Mouse (Mus musculus): Measurements from ENCODE around the gene Rhbdf2. TPM values are rescaled to one million over a fixed set of nuclear protein-coding genes. Genes with fewer than 3 reads are reported as not detected.
A peak's percentile ranks its signal among the peaks of the same experiment; 100 is the strongest.

Rhbdf2 gene
- polyA plus RNA-seq, 1 experiment from 2014 or later = 6.7 TPM

- Histone ChIP-seq H3K4me3 (peak overlapping the region; percentile 42), H3K9ac (peak overlapping the region; percentile 51), H3K27me3 (peaks cover 28% of the 10 kb centered on the region), H3K27ac (peak overlapping the region; percentile 89), H3K36me3 (no peaks in the 10 kb centered on the region), H3K4me1 (replicated peaks) (peaks cover 63% of the 10 kb centered on the region), H3K9me3 (replicated peaks) (no peaks in the 10 kb centered on the region), H3K4me2 (peak overlapping the region; percentile 61)
- ATAC-seq (replicated peaks; ENCODE audit: insufficient number of reproducible peaks, insufficient read depth, low FRiP score, low read depth) = peak; percentile 88
- WGBS = 10% methylated on average over 20 of the region's 22 CpGs
Observed at GRCm38 (mm10) chr11:116657311-116658223, 30.7 kb upstream of the Rhbdf2 start.

DNA sequence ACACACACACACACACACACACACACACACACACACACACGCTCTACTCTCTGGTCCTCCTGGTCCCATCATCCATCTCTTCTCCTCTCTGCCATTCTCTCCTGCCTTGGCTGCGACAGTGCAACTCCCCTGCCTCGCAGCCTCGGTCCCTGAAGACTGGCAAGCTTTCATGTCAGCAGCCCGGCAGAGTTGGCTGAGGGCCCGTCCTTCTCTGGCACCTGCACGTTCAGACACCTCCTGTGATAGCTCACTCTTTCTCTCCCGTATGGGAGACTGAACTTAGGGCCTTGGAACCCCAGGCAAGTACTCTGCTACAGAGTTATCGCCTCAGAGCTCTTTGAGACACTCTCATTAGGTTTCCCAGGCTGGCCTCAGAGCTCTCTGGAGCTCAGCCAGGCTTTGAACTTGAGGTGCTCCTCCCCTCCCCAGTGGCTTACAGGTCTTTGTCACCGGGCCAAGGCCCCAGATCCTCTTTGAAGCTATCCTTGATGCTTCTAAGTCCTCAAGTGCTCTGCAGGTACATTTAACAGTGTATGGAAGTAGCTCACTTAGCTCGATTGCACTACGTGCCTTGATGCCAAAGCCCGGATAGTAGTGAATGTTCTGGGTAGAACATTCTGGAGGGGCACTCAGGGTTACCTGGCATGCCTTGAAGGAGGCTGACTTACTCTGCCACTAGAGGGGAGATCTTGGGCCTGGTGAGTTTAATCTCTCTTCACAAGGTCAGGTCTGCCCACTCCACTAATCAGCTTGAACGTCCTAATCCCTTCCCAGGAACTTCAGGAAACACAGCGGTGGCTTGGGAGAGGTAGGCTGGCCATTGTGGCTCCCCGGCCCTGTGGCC is 29.8 kb upstream of the Rhbdf2 start:
- no peak for ATAC-seq (replicated peaks; ENCODE audit: insufficient number of reproducible peaks, insufficient read depth, low FRiP score, low read depth)
- no peak overlapping the region for H3K4me3 ChIP-seq

GRCm38 (mm10) chr11:116654255-116654821 is 27.5 kb upstream of the Rhbdf2 start, which contains the start of gene Cygb:
TSS of gene Cygb (minus strand) at chr11:116654313.
- Histone ChIP-seq H3K4me2 (peak within 1 kb of the TSS; percentile 96), H3K27me3 (peaks cover 58% of the 10 kb centered on the region), H3K27ac (no peak within 1 kb of the TSS), H3K4me3 (peak within 1 kb of the TSS; percentile 59), H3K9me3 (replicated peaks) (no peaks in the 10 kb centered on the region), H3K4me1 (replicated peaks) (peaks cover 37% of the 10 kb centered on the region), H3K36me3 (no peaks in the 10 kb centered on the region), H3K9ac (peak within 1 kb of the TSS; percentile 61)
- 6% methylated on average over 28 of the region's 28 CpGs for WGBS
- no peak for ATAC-seq (replicated peaks; ENCODE audit: insufficient number of reproducible peaks, insufficient read depth, low FRiP score, low read depth)

More for the DNA sequence above, 29.8 kb upstream of the Rhbdf2 start:
- H3K4me2 ChIP-seq = no peak overlapping the region; the same call in 1 of the 2 replicates
- peak overlapping the region; percentile 89 for H3K27ac ChIP-seq
- H3K9me3 ChIP-seq (replicated peaks) = no peaks in the 10 kb centered on the region
- 43% methylated on average over 16 of the region's 16 CpGs for WGBS
- peaks cover 37% of the 10 kb centered on the region for H3K27me3 ChIP-seq
- H3K4me1 ChIP-seq (replicated peaks) = peaks cover 54% of the 10 kb centered on the region
- no peaks in the 10 kb centered on the region for H3K36me3 ChIP-seq
- no peak overlapping the region for H3K9ac ChIP-seq

- ATAC-seq (replicated peaks; ENCODE audit: insufficient number of reproducible peaks, insufficient read depth, low FRiP score, low read depth) = no peak
- H3K36me3 ChIP-seq = no peaks in the 10 kb centered on the region
Observed at GRCm38 (mm10) chr11:116653709-116654221, 26.9 kb upstream of the Rhbdf2 start.

DNA sequence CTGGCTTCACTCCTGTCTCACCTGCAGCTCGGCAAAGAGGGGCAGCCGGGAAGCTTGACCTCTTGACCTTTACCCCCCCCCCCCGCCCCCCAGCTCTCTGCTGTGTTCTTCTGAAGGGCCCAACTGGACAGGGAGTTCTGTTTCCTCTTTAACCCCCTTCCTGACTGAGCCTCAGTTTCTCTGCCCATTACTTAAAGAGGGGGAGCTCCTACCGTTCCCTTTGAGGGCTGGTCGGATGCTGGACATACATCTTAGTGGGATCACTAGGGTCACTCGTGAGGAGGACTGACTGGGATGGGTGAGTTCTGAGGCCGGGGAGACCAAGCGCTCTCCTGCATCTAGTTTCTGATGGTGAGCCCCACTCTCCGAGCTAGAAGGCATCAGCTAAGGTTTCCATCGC is 26.4 kb upstream of the Rhbdf2 start, which contains the start of gene Prcd:
Gene Prcd (plus strand): TSS at position 301 of the 400 bp plus-strand sequence.
- Histone ChIP-seq H3K36me3 (no peaks in the 10 kb centered on the region), H3K9me3 (replicated peaks) (no peaks in the 10 kb centered on the region), H3K9ac (peak within 1 kb of the TSS; percentile 61), H3K27me3 (peaks cover 62% of the 10 kb centered on the region), H3K4me3 (peak within 1 kb of the TSS; percentile 59), H3K27ac (no peak within 1 kb of the TSS), H3K4me2 (peak within 1 kb of the TSS; percentile 96), H3K4me1 (replicated peaks) (peaks cover 41% of the 10 kb centered on the region)
- 3% methylated on average over 10 of the region's 10 CpGs for WGBS
- no peak for ATAC-seq (replicated peaks; ENCODE audit: insufficient number of reproducible peaks, insufficient read depth, low FRiP score, low read depth)

More at GRCm38 (mm10) chr11:116653709-116654221, 26.9 kb upstream of the Rhbdf2 start:
- WGBS = under 1% methylated on average over 46 of the region's 47 CpGs
- Histone ChIP-seq H3K9me3 (replicated peaks) (no peaks in the 10 kb centered on the region), H3K27me3 (peaks cover 62% of the 10 kb centered on the region), H3K4me1 (replicated peaks) (peaks cover 42% of the 10 kb centered on the region), H3K4me3 (peak overlapping the region; percentile 59), H3K4me2 (peak overlapping the region; percentile 96), H3K27ac (no peak overlapping the region), H3K9ac (peak overlapping the region; percentile 61)

DNA sequence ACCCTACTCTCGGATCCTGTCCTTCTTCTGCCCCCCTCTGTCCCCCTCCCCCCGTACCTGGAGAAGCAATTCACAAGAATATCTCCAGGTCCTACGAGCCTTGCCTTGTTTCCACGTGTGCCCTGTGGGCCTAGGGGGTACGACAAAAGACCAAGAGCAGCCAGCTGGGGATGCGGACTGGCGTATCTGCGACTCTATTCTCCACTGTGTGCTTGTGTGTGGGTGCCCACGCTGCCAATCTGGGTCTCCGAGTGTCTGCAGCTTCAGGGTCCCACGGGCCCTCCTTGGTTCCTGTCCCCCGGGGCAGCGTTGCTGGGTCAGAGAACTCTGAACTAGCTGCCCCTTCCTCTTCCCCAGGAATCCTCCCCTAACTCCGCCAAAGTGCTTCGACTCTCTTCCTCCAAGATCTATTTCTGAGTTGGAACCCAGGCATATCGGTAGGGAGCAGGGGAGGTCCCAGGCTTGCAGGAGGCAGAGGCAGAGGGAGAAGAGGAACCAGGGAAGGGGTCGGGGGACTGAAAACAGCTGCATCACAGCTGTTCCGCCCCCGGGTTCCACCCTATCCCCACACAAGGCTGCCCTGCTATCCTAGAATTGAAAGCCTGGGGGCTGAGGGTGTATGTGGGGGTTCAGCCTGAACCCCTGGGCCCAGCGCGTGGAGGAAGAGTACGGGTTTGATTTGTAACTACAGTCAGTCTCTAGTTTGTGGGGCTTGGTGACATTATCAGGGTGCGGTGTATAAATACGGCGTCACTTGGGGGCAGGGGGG is 25.7 kb upstream of the Rhbdf2 start:
- ATAC-seq (replicated peaks; ENCODE audit: insufficient number of reproducible peaks, insufficient read depth, low FRiP score, low read depth) = no peak
- peaks cover 63% of the 10 kb centered on the region for H3K27me3 ChIP-seq
- H3K4me2 ChIP-seq = peak overlapping the region; percentile 96
- H3K9me3 ChIP-seq (replicated peaks) = no peaks in the 10 kb centered on the region
- peak overlapping the region; percentile 59 for H3K4me3 ChIP-seq
- H3K9ac ChIP-seq = no peak overlapping the region
- no peak overlapping the region for H3K27ac ChIP-seq
- no peaks in the 10 kb centered on the region for H3K36me3 ChIP-seq
- 69% methylated on average over 25 of the region's 25 CpGs for WGBS
- peaks cover 39% of the 10 kb centered on the region for H3K4me1 ChIP-seq (replicated peaks)

DNA sequence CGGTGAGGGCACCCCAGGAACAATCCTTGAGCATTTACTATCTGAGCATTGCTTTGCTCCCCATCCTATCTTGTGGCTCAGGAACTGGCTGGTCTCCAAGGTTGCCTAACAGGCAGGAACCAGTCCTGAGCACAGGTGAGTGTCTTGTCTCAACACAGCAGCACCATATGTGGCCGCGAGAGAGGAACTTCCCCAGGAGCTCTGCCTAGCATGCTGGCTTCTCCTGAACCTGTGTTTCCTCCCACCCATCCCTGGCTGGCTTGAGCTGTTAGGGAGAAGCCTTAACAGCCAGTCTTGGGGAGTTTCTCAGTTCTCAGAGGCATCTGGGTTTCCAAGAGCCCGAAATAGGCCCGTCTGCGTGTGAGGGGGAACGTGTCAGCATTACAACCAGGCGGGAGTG is 24.5 kb upstream of the Rhbdf2 start:
- Histone ChIP-seq H3K36me3 (no peaks in the 10 kb centered on the region), H3K4me1 (replicated peaks) (peaks cover 37% of the 10 kb centered on the region), H3K4me2 (no peak overlapping the region), H3K27ac (no peak overlapping the region), H3K4me3 (no peak overlapping the region), H3K9ac (no peak overlapping the region), H3K27me3 (peaks cover 75% of the 10 kb centered on the region), H3K9me3 (replicated peaks) (no peaks in the 10 kb centered on the region)
- ATAC-seq (replicated peaks; ENCODE audit: insufficient number of reproducible peaks, insufficient read depth, low FRiP score, low read depth) = no peak
- WGBS = 74% methylated on average over 8 of the region's 8 CpGs

GRCm38 (mm10) chr11:116650811-116651210 is 24.0 kb upstream of the Rhbdf2 start:
- no peak overlapping the region for H3K4me2 ChIP-seq
- WGBS = 85% methylated on average over 8 of the region's 8 CpGs
- H3K36me3 ChIP-seq = no peaks in the 10 kb centered on the region
- H3K9me3 ChIP-seq (replicated peaks) = no peaks in the 10 kb centered on the region
- peaks cover 75% of the 10 kb centered on the region for H3K27me3 ChIP-seq
- no peak for ATAC-seq (replicated peaks; ENCODE audit: insufficient number of reproducible peaks, insufficient read depth, low FRiP score, low read depth)
- peaks cover 34% of the 10 kb centered on the region for H3K4me1 ChIP-seq (replicated peaks)
- no peak overlapping the region for H3K9ac ChIP-seq
- no peak overlapping the region for H3K4me3 ChIP-seq
- H3K27ac ChIP-seq = no peak overlapping the region

DNA sequence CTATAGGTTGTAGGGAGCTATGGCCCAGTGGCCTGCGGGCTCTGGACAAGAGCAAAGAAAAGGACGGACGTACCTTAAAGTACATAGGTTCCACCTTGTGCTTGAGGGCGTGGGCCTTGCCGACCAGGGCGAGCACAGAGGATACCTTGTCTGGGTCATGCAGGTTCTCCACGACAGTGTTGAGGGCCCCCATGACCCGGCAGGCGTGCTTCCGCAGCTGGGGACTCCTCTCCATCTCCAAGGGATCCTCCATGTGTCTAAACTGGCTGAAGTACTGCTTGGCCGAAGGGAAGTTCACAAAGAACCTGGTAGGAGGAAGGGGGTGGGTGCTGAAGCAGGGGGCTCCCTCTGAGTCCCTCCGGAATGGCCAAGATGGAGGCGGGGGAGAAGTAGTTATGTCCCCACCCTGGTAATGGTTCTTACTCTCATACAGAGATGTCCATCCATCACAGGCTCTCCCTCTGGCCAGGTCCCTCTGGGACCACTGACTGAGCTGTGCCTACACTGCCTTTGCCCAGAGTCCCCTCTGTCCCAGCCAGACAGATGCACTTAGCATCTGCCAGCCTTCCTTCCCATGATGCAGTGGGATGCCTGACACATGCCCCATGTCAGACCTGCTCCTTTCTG is 23.0 kb upstream of the Rhbdf2 start:
- Histone ChIP-seq H3K4me2 (no peak overlapping the region), H3K9me3 (replicated peaks) (no peaks in the 10 kb centered on the region), H3K27me3 (peaks cover 69% of the 10 kb centered on the region), H3K4me1 (replicated peaks) (peaks cover 34% of the 10 kb centered on the region), H3K4me3 (no peak overlapping the region), H3K9ac (no peak overlapping the region), H3K36me3 (no peaks in the 10 kb centered on the region), H3K27ac (no peak overlapping the region)
- 87% methylated on average over 13 of the region's 13 CpGs for WGBS
- ATAC-seq (replicated peaks; ENCODE audit: insufficient number of reproducible peaks, insufficient read depth, low FRiP score, low read depth) = no peak

DNA sequence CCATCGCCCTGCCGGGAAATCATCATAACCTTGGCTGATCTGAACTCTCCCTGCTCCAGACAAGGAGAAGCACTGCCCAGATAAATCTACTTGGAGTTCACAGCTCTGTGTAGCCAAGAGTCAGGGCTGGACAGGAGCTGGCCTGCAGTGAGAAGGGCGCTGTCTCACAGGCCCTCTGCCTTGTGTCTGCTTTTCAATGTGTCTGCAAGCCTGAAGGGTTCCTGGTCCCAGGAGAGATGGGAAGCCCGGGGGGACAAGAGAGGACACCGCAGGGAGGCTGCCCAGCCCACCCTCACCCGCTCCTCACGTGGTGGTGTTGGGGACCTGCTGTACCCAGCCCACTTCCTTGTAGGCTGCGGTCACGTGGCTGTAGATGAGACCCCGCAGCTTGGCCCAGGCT is 22.2 kb upstream of the Rhbdf2 start:
- no peaks in the 10 kb centered on the region for H3K9me3 ChIP-seq (replicated peaks)
- H3K27ac ChIP-seq = peak overlapping the region; percentile 68
- peaks cover 64% of the 10 kb centered on the region for H3K27me3 ChIP-seq
- no peaks in the 10 kb centered on the region for H3K36me3 ChIP-seq
- no peak for ATAC-seq (replicated peaks; ENCODE audit: insufficient number of reproducible peaks, insufficient read depth, low FRiP score, low read depth)
- no peak overlapping the region for H3K4me3 ChIP-seq
- H3K4me2 ChIP-seq = no peak overlapping the region
- no peak overlapping the region for H3K9ac ChIP-seq
- H3K4me1 ChIP-seq (replicated peaks) = peaks cover 34% of the 10 kb centered on the region
- 66% methylated on average over 10 of the region's 10 CpGs for WGBS

All from heart, embryonic 15.5 days (tissue).